Mouse (Mus musculus) B cell, adult 2 months (primary cell): ENCODE data around the gene Gh.
"Not testable (repeated sequence)": the region's sequence is repeated elsewhere in the genome, so short reads cannot be mapped to it uniquely, and the experiment has no call there.

ENCODE experiments used
- DNase-seq, 2 experiments: peaks; one replicate each; pipeline ENCODE4 v3.0.0; 2022

Gh gene

GRCm38 (mm10) chr11:106301765-106302164, at the start of gene Gh:
TSS of gene Gh (minus strand) at chr11:106301865.
- DNase-seq = no peak

DNA sequence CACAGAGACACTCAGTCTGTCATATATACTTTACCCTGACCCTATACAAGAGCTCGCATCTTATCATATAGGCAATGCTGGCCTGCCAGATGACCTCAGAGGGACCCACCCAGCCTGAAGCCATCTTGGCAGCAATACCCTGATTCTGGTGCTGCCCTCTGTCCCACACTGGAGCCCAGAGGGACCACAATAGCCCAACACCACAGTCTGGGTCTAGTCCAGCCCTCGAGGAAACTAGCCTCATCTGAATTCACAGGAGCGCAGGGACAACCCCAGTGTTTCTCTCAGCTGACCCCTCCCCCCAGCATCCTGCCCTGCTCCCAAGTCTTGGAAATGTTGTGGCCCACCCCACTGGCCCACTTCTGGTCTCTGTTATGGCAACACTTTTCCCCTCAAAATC, 49.6 kb upstream of the Gh start:
- DNase-seq = no peak

DNA sequence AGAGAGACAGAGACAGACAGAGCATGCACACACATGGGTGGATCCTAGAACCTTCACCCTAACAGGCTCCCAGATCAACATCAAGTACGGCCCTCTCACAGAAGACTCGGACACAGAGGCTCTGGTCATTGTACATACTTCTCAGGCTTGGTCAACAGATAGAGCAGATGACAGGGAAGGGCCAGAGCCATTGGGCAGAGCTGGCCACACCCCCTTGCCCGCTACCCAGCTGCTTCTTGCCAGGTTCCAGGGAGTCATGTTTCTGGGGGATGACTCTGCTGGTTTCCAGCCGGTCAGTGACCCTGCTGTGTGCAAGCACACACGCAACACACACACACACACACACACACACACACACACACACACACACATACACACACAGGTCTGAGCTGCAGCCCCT, 49.2 kb upstream of the Gh start:
- DNase-seq = no peak

- no peak for DNase-seq
These were observed 48.1 kb upstream of the Gh start for GRCm38 (mm10) chr11:106349772-106350171.

DNA sequence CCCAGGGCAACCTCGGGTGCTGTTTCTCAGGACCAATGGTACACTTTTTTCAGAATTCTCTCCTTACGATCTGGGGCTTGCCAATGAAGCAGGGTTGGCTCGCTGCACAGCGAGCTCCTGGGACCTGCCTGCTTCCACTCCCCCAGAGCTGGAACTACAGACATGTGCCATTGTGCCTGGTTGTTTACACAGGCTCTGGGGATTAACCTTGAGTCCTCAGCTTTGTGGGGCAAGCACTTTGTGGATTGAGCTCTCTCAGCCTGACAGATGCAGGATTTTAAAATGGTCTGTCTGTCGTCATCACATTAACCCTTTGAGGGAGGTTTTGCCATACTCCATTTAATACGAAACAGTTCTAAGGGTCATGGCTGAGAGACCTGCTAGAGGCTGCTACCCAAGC, 43.2 kb upstream of the Gh start:
- no peak for DNase-seq

GRCm38 (mm10) chr11:106340990-106341520, 39.4 kb upstream of the Gh start:
- DNase-seq = no peak

DNA sequence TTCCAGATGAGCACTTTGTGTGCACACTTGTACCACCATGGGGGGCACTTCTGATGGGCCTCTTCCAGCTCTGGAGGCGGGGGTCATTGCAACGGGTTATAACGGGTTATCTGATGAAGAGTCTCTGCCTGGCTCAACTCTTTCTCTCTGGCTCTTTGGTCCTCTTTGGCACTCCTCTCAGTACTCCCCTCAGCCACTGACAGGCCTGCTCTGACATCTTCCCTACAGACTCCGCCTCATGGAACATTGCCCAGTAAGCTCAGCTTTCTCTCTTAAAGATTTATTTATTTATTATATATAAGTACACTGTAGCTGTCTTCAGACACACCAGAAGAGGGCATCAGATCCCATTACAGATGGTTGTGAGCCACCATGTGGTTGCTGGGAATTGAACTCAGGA, 37.7 kb upstream of the Gh start:
- DNase-seq = not testable (repeated sequence)

- DNase-seq = no peak
These were observed 37.2 kb upstream of the Gh start for GRCm38 (mm10) chr11:106338870-106339269.

DNA sequence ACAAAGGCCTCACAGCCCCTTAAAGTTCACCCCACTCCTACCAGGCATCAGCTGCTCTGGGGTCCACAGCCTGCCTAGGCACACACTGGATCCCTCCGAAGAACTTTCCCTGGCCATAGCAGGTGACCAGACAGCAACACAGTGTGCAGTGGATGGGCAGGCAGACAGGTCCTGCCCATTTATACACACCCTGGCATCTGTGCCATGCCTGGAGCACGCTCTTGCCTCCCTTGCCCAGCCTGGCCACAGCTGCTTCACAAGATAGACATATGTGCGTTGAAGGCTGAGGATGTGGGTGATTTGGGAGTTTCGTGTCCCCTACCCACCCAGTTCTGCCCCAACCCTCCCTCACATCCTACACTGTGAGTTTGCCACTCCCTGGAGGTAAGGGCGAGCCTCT, 36.4 kb upstream of the Gh start:
- DNase-seq = no peak

DNA sequence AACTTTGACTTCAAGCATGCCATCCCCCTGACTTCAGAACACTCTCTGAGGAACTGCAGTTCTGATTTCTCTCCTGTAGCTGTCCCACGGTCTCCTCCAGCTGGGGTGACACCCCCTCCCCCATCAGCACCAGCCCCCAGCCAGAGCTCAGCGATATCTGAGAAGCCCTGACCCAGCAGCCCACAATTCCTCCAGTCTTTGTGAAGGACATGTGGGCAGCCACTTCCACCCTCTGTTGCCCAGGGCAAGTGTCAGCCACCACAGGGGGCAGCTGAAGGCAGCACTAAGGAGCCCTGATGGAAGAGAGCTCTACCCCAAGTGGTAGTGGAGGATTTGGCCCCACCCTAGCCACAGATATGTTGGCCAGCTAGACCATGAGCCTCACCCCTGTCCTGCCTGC, 32.4 kb upstream of the Gh start:
- no peak for DNase-seq

- no peak for DNase-seq
These were observed 30.8 kb upstream of the Gh start for GRCm38 (mm10) chr11:106332458-106332857.

- peak; percentile 71 to 77 for DNase-seq
These were observed 28.0 kb upstream of the Gh start for GRCm38 (mm10) chr11:106329682-106330081.

GRCm38 (mm10) chr11:106329128-106329527, 27.5 kb upstream of the Gh start:
- DNase-seq = peak in 1 of 2 experiments; percentile 3

- DNase-seq = no peak
These were observed 26.9 kb upstream of the Gh start for GRCm38 (mm10) chr11:106328521-106328920.

DNA sequence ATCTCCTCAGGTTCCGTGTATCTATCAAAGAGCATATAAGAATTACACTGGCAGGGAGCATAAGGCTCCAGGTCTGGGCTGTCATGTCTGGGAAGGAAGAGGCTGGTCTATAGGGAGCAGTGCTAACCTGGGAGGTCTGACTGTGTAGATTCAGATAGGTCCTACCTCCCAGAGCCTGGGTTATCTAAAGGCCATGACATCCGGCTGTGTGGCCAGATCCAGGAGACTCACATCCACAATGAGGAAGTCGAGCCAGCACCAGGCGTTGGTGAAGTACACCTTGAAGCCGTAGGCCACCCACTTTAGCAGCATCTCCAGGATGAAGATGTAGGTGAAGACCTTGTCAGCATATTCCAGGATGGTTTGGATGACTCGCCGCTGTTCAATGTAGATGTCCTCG, 24.8 kb upstream of the Gh start:
- DNase-seq = no peak

GRCm38 (mm10) chr11:106325566-106326206, 24.0 kb upstream of the Gh start:
- DNase-seq = peak; percentile 89

- peak; percentile 81 to 83 for DNase-seq
These were observed 23.2 kb upstream of the Gh start for GRCm38 (mm10) chr11:106324858-106325257.

- DNase-seq = no peak
These were observed 17.0 kb upstream of the Gh start for GRCm38 (mm10) chr11:106318406-106319366.

GRCm38 (mm10) chr11:106317801-106318200, 16.1 kb upstream of the Gh start:
- DNase-seq = no peak

DNA sequence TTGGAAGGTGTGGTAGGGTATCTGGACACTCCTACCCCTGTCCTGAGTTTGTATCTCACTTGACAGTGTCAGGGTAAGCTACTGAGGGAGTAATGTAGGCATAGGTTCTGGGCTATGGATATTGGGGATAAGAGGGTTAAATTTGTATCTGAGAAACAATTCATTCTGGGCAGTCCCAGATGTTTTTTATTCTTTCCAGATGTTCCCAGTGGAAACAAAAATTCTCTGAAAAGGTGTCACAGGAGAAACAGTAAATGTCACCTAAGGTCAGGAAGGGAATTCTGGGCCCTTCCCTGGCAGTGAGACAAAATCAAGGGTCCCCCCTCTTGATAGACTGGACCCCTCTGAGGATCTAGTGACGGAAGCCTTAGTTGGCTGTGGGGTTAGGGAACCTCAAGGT, 14.8 kb upstream of the Gh start:
- DNase-seq = no peak

DNA sequence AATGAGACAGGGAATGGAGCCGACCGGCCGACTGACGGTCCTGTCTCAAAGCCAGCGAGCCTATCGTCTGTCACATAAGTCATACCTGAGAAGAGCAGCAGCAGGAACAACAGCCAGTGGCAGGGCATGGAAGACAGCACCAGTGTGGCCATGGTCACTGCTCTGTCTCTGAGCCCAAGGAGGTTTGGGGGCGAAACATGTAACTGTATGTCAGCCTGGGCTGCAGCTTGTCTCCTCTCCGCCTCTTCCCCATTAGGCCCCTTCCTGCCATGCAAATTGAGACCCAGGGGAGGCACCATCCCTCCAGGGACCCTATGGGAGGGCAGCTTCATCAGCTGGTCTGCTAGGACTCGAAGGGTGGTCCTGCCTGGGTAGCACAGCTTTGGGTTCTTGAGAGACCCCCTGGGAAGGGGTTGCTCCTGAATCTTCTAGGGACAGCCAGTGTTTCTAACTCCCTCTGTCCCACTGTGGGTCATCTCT, 12.7 kb upstream of the Gh start, which contains the start of gene Cd79b:
Gene Cd79b (minus strand): TSS at position 430 of the 480 bp plus-strand sequence.
- DNase-seq = peak; percentile 87 to 91

GRCm38 (mm10) chr11:106313533-106313932, 11.9 kb upstream of the Gh start:
- peak in 1 of 2 experiments; percentile 46 for DNase-seq

GRCm38 (mm10) chr11:106310123-106310522, 8.5 kb upstream of the Gh start:
- peak; percentile 70 to 73 for DNase-seq

DNA sequence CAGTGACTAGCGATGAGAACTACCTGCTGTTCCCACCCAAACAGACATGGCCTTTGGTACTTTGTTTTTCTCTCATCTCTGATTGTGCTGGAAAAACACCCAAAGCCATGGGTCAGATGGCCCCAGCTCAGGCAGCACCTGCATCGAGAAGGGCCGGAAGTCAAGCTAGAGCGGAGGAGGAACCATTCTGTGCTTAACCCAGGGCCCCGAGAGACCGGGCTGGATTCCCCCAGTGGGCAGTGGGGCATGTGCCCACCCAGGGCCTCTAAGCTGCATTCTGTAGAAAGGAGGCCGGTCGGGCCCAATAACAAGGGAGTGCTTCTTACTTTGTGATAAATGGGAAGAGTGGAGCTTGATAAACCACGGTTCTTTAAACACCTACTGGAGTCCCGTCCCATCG, 6.5 kb upstream of the Gh start:
- peak; percentile 87 to 90 for DNase-seq
